Mouse (Mus musculus) erythroblast, embryonic 14.5 days (primary cell): ENCODE results near the gene Atg9b. TPM values are rescaled to one million over a fixed set of nuclear protein-coding genes. Genes with fewer than 3 reads are reported as not detected.

Source experiments
- H3K27me3 ChIP-seq: 2 replicates; pipeline ENCODE4 v1.6.1; 2012; ENCODE audit warnings: inconsistent platforms; ENCODE audit not compliant: control insufficient read depth
- H3K36me3 ChIP-seq: 2 replicates; pipeline ENCODE4 v1.6.1; 2012; ENCODE audit warnings: mild to moderate bottlenecking, inconsistent platforms; ENCODE audit not compliant: control insufficient read depth
- H3K4me1 ChIP-seq: 2 replicates; pipeline ENCODE4 v1.6.1; 2012; ENCODE audit warnings: inconsistent platforms; ENCODE audit not compliant: control insufficient read depth
- H3K4me3 ChIP-seq: replicated peaks from 2 replicates; pipeline ENCODE3; 2012; ENCODE audit warnings: moderate library complexity, mild to moderate bottlenecking, inconsistent platforms
- H3K9me3 ChIP-seq: 2 replicates; pipeline ENCODE4 v1.6.1; 2012; ENCODE audit warnings: low read length, inconsistent platforms, mixed read lengths; ENCODE audit not compliant: control insufficient read depth
- GATA1 ChIP-seq: IDR thresholded peaks from 2 replicates; pipeline ENCODE4 v1.6.1; 2012; ENCODE audit warnings: low read length, inconsistent platforms, mixed read lengths
- TAL1 ChIP-seq: IDR thresholded peaks from 3 replicates; pipeline ENCODE4 v1.6.1; 2012; ENCODE audit warnings: low read length, inconsistent platforms, mixed read lengths
- polyA plus RNA-seq: library from polyadenylated mRNA; stranded (reverse); fragments of >175 nt; gene quantifications from 2 replicates; pipeline ENCODE4 v1.2.3, GENCODE M21; 2012

Atg9b gene
- polyA plus RNA-seq, 1 experiment: 0.02 TPM

- Histone ChIP-seq H3K9me3 (no peaks in the 10 kb centered on the region), H3K36me3 (no peaks in the 10 kb centered on the region), H3K4me1 (peaks cover 31% of the 10 kb centered on the region), H3K27me3 (peaks cover 4% of the 10 kb centered on the region), H3K4me3 (peak overlapping the region; percentile 71)
- no peak for TF ChIP-seq TAL1
- TF ChIP-seq GATA1: no peak
Measured at GRCm38 (mm10) chr5:24394165-24394894, 2.4 kb upstream of the Atg9b start.

- Histone ChIP-seq H3K4me3 (peak within 1 kb of the TSS; percentile 71), H3K27me3 (peaks cover 11% of the 10 kb centered on the region), H3K4me1 (peaks cover 33% of the 10 kb centered on the region), H3K9me3 (no peaks in the 10 kb centered on the region), H3K36me3 (no peaks in the 10 kb centered on the region)
- no peak for TF ChIP-seq GATA1
- no peak for TF ChIP-seq TAL1
Measured at GRCm38 (mm10) chr5:24393392-24393997, 1.6 kb upstream of the Atg9b start, which contains the start of gene Abcb8. Gene Abcb8 (plus strand): TSS chr5:24393663.

- Histone ChIP-seq H3K27me3 (peaks cover 18% of the 10 kb centered on the region), H3K36me3 (no peaks in the 10 kb centered on the region), H3K4me3 (no peak overlapping the region), H3K4me1 (peaks cover 41% of the 10 kb centered on the region), H3K9me3 (no peaks in the 10 kb centered on the region)
- TF ChIP-seq GATA1 (no peak), TAL1 (no peak)
Measured at GRCm38 (mm10) chr5:24392724-24393123, 781 bp upstream of the Atg9b start.

- Histone ChIP-seq H3K9me3 (no peaks in the 10 kb centered on the region), H3K4me1 (peaks cover 43% of the 10 kb centered on the region), H3K4me3 (no peak overlapping the region), H3K27me3 (peaks cover 44% of the 10 kb centered on the region), H3K36me3 (no peaks in the 10 kb centered on the region)
- TF ChIP-seq GATA1 (no peak), TAL1 (no peak)
Measured at GRCm38 (mm10) chr5:24389658-24390020, 2.3 kb downstream of the Atg9b start.

GRCm38 (mm10) chr5:24389011-24389657, 2.8 kb downstream of the Atg9b start:
- no peaks in the 10 kb centered on the region for H3K9me3 ChIP-seq
- peaks cover 44% of the 10 kb centered on the region for H3K4me1 ChIP-seq
- H3K36me3 ChIP-seq: no peaks in the 10 kb centered on the region
- no peak for TF ChIP-seq TAL1
- no peak for TF ChIP-seq GATA1
- H3K27me3 ChIP-seq: peaks cover 44% of the 10 kb centered on the region
- H3K4me3 ChIP-seq: no peak overlapping the region

GRCm38 (mm10) chr5:24388246-24388915, 3.6 kb downstream of the Atg9b start:
- peaks cover 44% of the 10 kb centered on the region for H3K4me1 ChIP-seq
- no peaks in the 10 kb centered on the region for H3K9me3 ChIP-seq
- H3K36me3 ChIP-seq: no peaks in the 10 kb centered on the region
- H3K4me3 ChIP-seq: peak overlapping the region; percentile 44
- H3K27me3 ChIP-seq: peaks cover 44% of the 10 kb centered on the region
- no peak for TF ChIP-seq TAL1
- TF ChIP-seq GATA1: no peak

- peak overlapping the region; percentile 44 for H3K4me3 ChIP-seq
- H3K27me3 ChIP-seq: peaks cover 44% of the 10 kb centered on the region
- peaks cover 46% of the 10 kb centered on the region for H3K4me1 ChIP-seq
- no peaks in the 10 kb centered on the region for H3K9me3 ChIP-seq
- TF ChIP-seq GATA1 (no peak), TAL1 (no peak)
- H3K36me3 ChIP-seq: no peaks in the 10 kb centered on the region
Measured at GRCm38 (mm10) chr5:24387264-24388241, 4.4 kb downstream of the Atg9b start.

- Histone ChIP-seq H3K27me3 (peaks cover 44% of the 10 kb centered on the region), H3K4me3 (no peak overlapping the region), H3K9me3 (no peaks in the 10 kb centered on the region), H3K4me1 (peaks cover 48% of the 10 kb centered on the region), H3K36me3 (no peaks in the 10 kb centered on the region)
- no peak for TF ChIP-seq GATA1
- TF ChIP-seq TAL1: no peak
Measured at GRCm38 (mm10) chr5:24385887-24386550, 5.9 kb downstream of the Atg9b start.
